Mouse (Mus musculus) kidney, embryonic 15.5 days (tissue): Measurements from ENCODE around the gene Sin3a. TPM values are rescaled to one million over a fixed set of nuclear protein-coding genes. Genes with fewer than 3 reads are reported as not detected.

Experiments
- ATAC-seq: fragments of 200-750 bp; cut with Nextera tagmentation; replicated peaks from 2 replicates; pipeline ENCODE4 v1.8.0; 2017; ENCODE audit warnings: moderate TSS enrichment; ENCODE audit not compliant: low FRiP score
- H3K27ac ChIP-seq: fragments of 300-500 bp; sonication (generic); 2 replicates; pipeline ENCODE4 v1.5.1; 2015; ENCODE audit warnings: mild to moderate bottlenecking, inconsistent platforms
- H3K27me3 ChIP-seq: fragments of 300-500 bp; sonication (generic); 2 replicates; pipeline ENCODE4 v1.6.1; 2015; ENCODE audit warnings: inconsistent platforms
- H3K36me3 ChIP-seq: fragments of 300-500 bp; sonication (generic); 2 replicates; pipeline ENCODE4 v1.6.1; 2015; ENCODE audit warnings: inconsistent platforms
- H3K4me1 ChIP-seq: fragments of 300-500 bp; sonication (generic); 2 replicates; pipeline ENCODE4 v1.6.1; 2015; ENCODE audit warnings: inconsistent platforms
- H3K4me2 ChIP-seq: fragments of 300-500 bp; sonication (generic); 2 replicates; pipeline ENCODE4 v1.6.1; 2015; ENCODE audit warnings: moderate library complexity, mild to moderate bottlenecking, inconsistent platforms
- H3K4me3 ChIP-seq: fragments of 300-500 bp; sonication (generic); replicated peaks from 2 replicates; pipeline ENCODE4 v1.5.1; 2015; ENCODE audit warnings: mild to moderate bottlenecking, inconsistent platforms
- H3K9ac ChIP-seq: fragments of 300-500 bp; sonication (generic); 2 replicates; pipeline ENCODE4 v1.6.1; 2015; ENCODE audit warnings: mild to moderate bottlenecking, inconsistent platforms
- H3K9me3 ChIP-seq: fragments of 300-500 bp; sonication (generic); replicated peaks from 2 replicates; pipeline ENCODE4 v1.6.1; 2016; ENCODE audit warnings: inconsistent platforms
- WGBS: fragments of 180-500 bp; shearing (Covaris S2); methylation state at CpG from one replicate; pipeline ENCODE4 v1.1.7; 2015; ENCODE audit warnings: mixed read lengths; 5-methylcytosine and 5-hydroxymethylcytosine counted together
- polyA plus RNA-seq: library from polyadenylated mRNA; unstranded; fragments of >200 nt; fragmentation: Nextera tagmentation; extraction: Ambion mirVana; gene quantifications from 2 replicates; pipeline ENCODE4 v1.2.1, GENCODE M21; 2015

Sin3a gene
- polyA plus RNA-seq, 1 experiment from 2014 or later: 36.6 TPM

- ATAC-seq: no peak
- Histone ChIP-seq H3K36me3 (no peaks in the 10 kb centered on the region), H3K27ac (peak overlapping the region; percentile 100), H3K9me3 (no peaks in the 10 kb centered on the region), H3K4me3 (peak overlapping the region; percentile 92), H3K9ac (peak overlapping the region; percentile 72), H3K4me1 (peaks cover 34% of the 10 kb centered on the region), H3K27me3 (no peaks in the 10 kb centered on the region), H3K4me2 (peak overlapping the region; percentile 89)
- WGBS: 6% methylated on average over 17 of the region's 17 CpGs
Observed at GRCm38 (mm10) chr9:57074822-57075603, 3.2 kb downstream of the Sin3a start.

- Histone ChIP-seq H3K4me3 (peak overlapping the region; percentile 92), H3K4me2 (peak overlapping the region; percentile 89), H3K27ac (peak overlapping the region; percentile 100), H3K4me1 (peaks cover 32% of the 10 kb centered on the region), H3K27me3 (no peaks in the 10 kb centered on the region), H3K9ac (peak overlapping the region; percentile 87), H3K36me3 (no peaks in the 10 kb centered on the region), H3K9me3 (no peaks in the 10 kb centered on the region)
- under 1% methylated on average over 43 of the region's 43 CpGs for WGBS
- peak; percentile 82 for ATAC-seq
Observed at GRCm38 (mm10) chr9:57075681-57076381, 4.0 kb downstream of the Sin3a start.

- Histone ChIP-seq H3K27me3 (no peaks in the 10 kb centered on the region), H3K4me1 (peaks cover 25% of the 10 kb centered on the region), H3K9ac (peak overlapping the region; percentile 87), H3K36me3 (no peaks in the 10 kb centered on the region), H3K4me2 (peak overlapping the region; percentile 89), H3K27ac (peak overlapping the region; percentile 100), H3K9me3 (no peaks in the 10 kb centered on the region), H3K4me3 (peak overlapping the region; percentile 92)
- peak; percentile 20 for ATAC-seq
- WGBS: under 1% methylated on average over 65 of the region's 72 CpGs
Observed at GRCm38 (mm10) chr9:57076701-57077660, 5.1 kb downstream of the Sin3a start.

GRCm38 (mm10) chr9:57082236-57082635, 10.4 kb downstream of the Sin3a start:
- no peak overlapping the region for H3K4me2 ChIP-seq
- peaks cover 15% of the 10 kb centered on the region for H3K4me1 ChIP-seq
- H3K27me3 ChIP-seq: no peaks in the 10 kb centered on the region
- peaks cover 34% of the 10 kb centered on the region for H3K36me3 ChIP-seq
- H3K9me3 ChIP-seq: no peaks in the 10 kb centered on the region
- no peak overlapping the region for H3K9ac ChIP-seq
- WGBS: 76% methylated on average over 3 of the region's 3 CpGs
- H3K4me3 ChIP-seq: no peak overlapping the region
- H3K27ac ChIP-seq: no peak overlapping the region
- no peak for ATAC-seq

GRCm38 (mm10) chr9:57117261-57117755, 45.5 kb downstream of the Sin3a start:
- 89% methylated on average over 13 of the region's 13 CpGs for WGBS

GRCm38 (mm10) chr9:57129641-57130040, 57.8 kb downstream of the Sin3a start:
- Histone ChIP-seq H3K4me3 (peak overlapping the region; percentile 86; the same call in 1 of the 2 replicates), H3K36me3 (peaks cover 56% of the 10 kb centered on the region)

More at GRCm38 (mm10) chr9:57117261-57117755, 45.5 kb downstream of the Sin3a start:
- Histone ChIP-seq H3K36me3 (peaks cover 96% of the 10 kb centered on the region), H3K4me3 (no peak overlapping the region), H3K9me3 (no peaks in the 10 kb centered on the region), H3K4me1 (no peaks in the 10 kb centered on the region), H3K9ac (no peak overlapping the region), H3K27ac (no peak overlapping the region), H3K27me3 (no peaks in the 10 kb centered on the region), H3K4me2 (no peak overlapping the region)
- no peak for ATAC-seq

GRCm38 (mm10) chr9:57130577-57131433, 59.0 kb downstream of the Sin3a start, which contains the start of gene Man2c1:
TSS of gene Man2c1 (plus strand) at chr9:57130690.
- H3K4me3 ChIP-seq: peak within 1 kb of the TSS; percentile 86
- H3K9ac ChIP-seq: peak within 1 kb of the TSS; percentile 84
- H3K9me3 ChIP-seq: no peaks in the 10 kb centered on the region
- peaks cover 14% of the 10 kb centered on the region for H3K4me1 ChIP-seq
- under 1% methylated on average over 58 of the region's 58 CpGs for WGBS
- H3K4me2 ChIP-seq: peak within 1 kb of the TSS; percentile 93
- H3K36me3 ChIP-seq: peaks cover 55% of the 10 kb centered on the region
- H3K27ac ChIP-seq: peak within 1 kb of the TSS; percentile 99
- H3K27me3 ChIP-seq: no peaks in the 10 kb centered on the region
- ATAC-seq: peak; percentile 93

More at GRCm38 (mm10) chr9:57129641-57130040, 57.8 kb downstream of the Sin3a start:
- H3K4me2 ChIP-seq: peak overlapping the region; percentile 93
- no peaks in the 10 kb centered on the region for H3K27me3 ChIP-seq
- no peak overlapping the region for H3K9ac ChIP-seq
- H3K27ac ChIP-seq: peak overlapping the region; percentile 99; the same call in 1 of the 2 replicates
- ATAC-seq: no peak
- peaks cover 14% of the 10 kb centered on the region for H3K4me1 ChIP-seq
- H3K9me3 ChIP-seq: no peaks in the 10 kb centered on the region

GRCm38 (mm10) chr9:57137246-57137645, 65.4 kb downstream of the Sin3a start:
- Histone ChIP-seq H3K9me3 (no peaks in the 10 kb centered on the region), H3K27me3 (no peaks in the 10 kb centered on the region), H3K4me3 (no peak overlapping the region), H3K27ac (no peak overlapping the region), H3K4me2 (no peak overlapping the region), H3K9ac (no peak overlapping the region), H3K4me1 (no peaks in the 10 kb centered on the region), H3K36me3 (peaks cover 81% of the 10 kb centered on the region)
- 90% methylated on average over 6 of the region's 6 CpGs for WGBS
- no peak for ATAC-seq

- Histone ChIP-seq H3K36me3 (peaks cover 86% of the 10 kb centered on the region), H3K9ac (no peak overlapping the region), H3K4me1 (no peaks in the 10 kb centered on the region), H3K9me3 (no peaks in the 10 kb centered on the region), H3K4me3 (no peak overlapping the region), H3K4me2 (no peak overlapping the region), H3K27me3 (no peaks in the 10 kb centered on the region), H3K27ac (no peak overlapping the region)
- no peak for ATAC-seq
- 84% methylated on average over 9 of the region's 9 CpGs for WGBS
Observed at GRCm38 (mm10) chr9:57137777-57138176, 65.9 kb downstream of the Sin3a start.

GRCm38 (mm10) chr9:57138507-57138906, 66.7 kb downstream of the Sin3a start:
- no peak overlapping the region for H3K4me2 ChIP-seq
- no peak for ATAC-seq
- 94% methylated on average over 6 of the region's 6 CpGs for WGBS
- no peak overlapping the region for H3K27ac ChIP-seq
- no peaks in the 10 kb centered on the region for H3K9me3 ChIP-seq
- H3K9ac ChIP-seq: no peak overlapping the region
- H3K36me3 ChIP-seq: peaks cover 92% of the 10 kb centered on the region
- no peaks in the 10 kb centered on the region for H3K4me1 ChIP-seq
- no peaks in the 10 kb centered on the region for H3K27me3 ChIP-seq
- H3K4me3 ChIP-seq: no peak overlapping the region

GRCm38 (mm10) chr9:57139110-57139509, 67.3 kb downstream of the Sin3a start:
- Histone ChIP-seq H3K9ac (no peak overlapping the region), H3K4me2 (no peak overlapping the region), H3K4me1 (no peaks in the 10 kb centered on the region), H3K9me3 (no peaks in the 10 kb centered on the region), H3K4me3 (no peak overlapping the region), H3K27ac (no peak overlapping the region), H3K36me3 (peaks cover 96% of the 10 kb centered on the region), H3K27me3 (no peaks in the 10 kb centered on the region)
- WGBS: 90% methylated on average over 9 of the region's 9 CpGs
- ATAC-seq: no peak
